Mouse (Mus musculus) CH12.LX (cell line): ENCODE results near the gene 2310022B05Rik.

ENCODE experiments used
- CHD1 ChIP-seq: IDR thresholded peaks from 2 replicates; pipeline ENCODE4 v1.6.1; 2012; ENCODE audit warnings: low read depth, low read length, improper control_type of control experiment, inconsistent platforms
- CTCF ChIP-seq, 2 experiments: IDR thresholded peaks in 1 of 2; conservative IDR thresholded peaks in 1 of 2; 2 replicates each; pipeline ENCODE4 v1.5.1; 2011 to 2012; ENCODE audit warnings: low read depth in 2 of 2, low read length in 2 of 2, improper control_type of control experiment in 1 of 2, inconsistent platforms in 1 of 2, mild to moderate bottlenecking in 1 of 2, moderate library complexity in 1 of 2
- EP300 ChIP-seq: IDR thresholded peaks from 2 replicates; pipeline ENCODE4 v1.6.1; 2011; ENCODE audit warnings: low read length, improper control_type of control experiment
- GABPA ChIP-seq: IDR thresholded peaks from 2 replicates; pipeline ENCODE4 v1.6.1; 2012; ENCODE audit warnings: low read depth, low read length, improper control_type of control experiment, inconsistent platforms; ENCODE audit not compliant: insufficient replicate concordance
- KAT2A ChIP-seq: IDR thresholded peaks from 2 replicates; pipeline ENCODE4 v1.6.1; 2012; ENCODE audit warnings: low read length, improper control_type of control experiment, inconsistent platforms; ENCODE audit not compliant: insufficient replicate concordance
- POLR2A ChIP-seq: IDR thresholded peaks from 2 replicates; pipeline ENCODE4 v1.6.1; 2011; ENCODE audit warnings: low read depth, mild to moderate bottlenecking, improper control_type of control experiment, low read length
- SIN3A ChIP-seq: IDR thresholded peaks from 2 replicates; pipeline ENCODE4 v1.6.1; 2012; ENCODE audit warnings: low read length, improper control_type of control experiment, inconsistent platforms
- SMC3 ChIP-seq: IDR thresholded peaks from 2 replicates; pipeline ENCODE4 v1.6.1; 2011; ENCODE audit warnings: low read depth, low read length, improper control_type of control experiment
- UBTF ChIP-seq: IDR thresholded peaks from 2 replicates; pipeline ENCODE4 v1.6.1; 2012; ENCODE audit warnings: low read depth, mild to moderate bottlenecking, inconsistent platforms, low read length, improper control_type of control experiment, moderate library complexity
- ZC3H11A ChIP-seq: IDR thresholded peaks from 2 replicates; pipeline ENCODE4 v1.6.1; 2012; ENCODE audit warnings: low read depth, mild to moderate bottlenecking, inconsistent platforms, low read length, improper control_type of control experiment

DNA sequence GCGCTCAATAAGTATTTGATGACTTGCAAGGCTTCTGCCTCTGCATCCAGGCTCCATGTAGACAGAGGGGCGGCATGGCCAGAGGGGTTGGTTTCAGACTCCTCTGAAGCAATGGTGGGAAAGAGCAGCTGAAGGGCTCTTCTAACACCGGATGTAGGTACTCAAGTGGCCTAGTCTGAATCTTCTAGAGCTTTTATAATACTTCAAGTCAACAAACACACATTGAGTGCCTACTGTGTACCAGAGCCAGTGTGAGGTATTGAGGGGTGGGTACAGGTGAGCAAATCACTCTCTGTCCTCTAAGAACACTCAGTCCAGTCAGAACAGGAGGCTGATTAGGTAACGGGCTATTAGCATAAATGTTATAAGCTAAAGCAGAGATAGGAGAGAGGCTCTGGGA lies 28.5 kb upstream of the 2310022B05Rik start:
- TF ChIP-seq CTCF (conservative IDR thresholded peaks at IDR 0.05 in 1 of 2, IDR thresholded peaks at IDR 0.05 in 1 of 2; ENCODE audit: low read depth in 2 of 2, low read length in 2 of 2) (no peak), KAT2A (no peak), SMC3 (no peak), POLR2A (no peak), GABPA (no peak), CHD1 (no peak), SIN3A (no peak), UBTF (no peak), EP300 (no peak), ZC3H11A (no peak)
